Mouse (Mus musculus): ENCODE data around the gene Ptprn2. TPM values are rescaled to one million over a fixed set of nuclear protein-coding genes. Genes with fewer than 3 reads are reported as not detected.

Gene Ptprn2
- polyA plus RNA-seq, 1 experiment = 0.22 TPM

DNA sequence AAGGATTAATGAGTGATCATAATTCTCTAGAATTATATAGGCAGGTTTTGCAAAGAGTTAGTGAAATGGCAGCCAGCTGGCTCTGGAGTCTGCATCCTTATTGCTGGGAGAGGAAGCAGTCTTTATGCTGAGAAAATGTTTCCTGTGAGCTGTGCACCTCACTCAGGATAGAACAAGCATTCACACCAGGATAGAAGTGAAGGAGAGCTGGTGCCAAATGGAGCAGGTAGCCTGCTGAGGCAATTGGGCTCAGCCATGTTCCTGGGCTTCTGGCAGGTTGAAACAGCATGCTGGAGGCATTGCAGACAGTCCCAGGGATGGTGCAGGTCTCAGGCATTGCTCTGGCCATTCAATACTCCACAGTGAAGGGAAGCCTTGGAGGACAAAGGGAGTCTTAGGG, 47.8 kb downstream of the Ptprn2 start:
- Histone ChIP-seq H3K79me2 (ENCODE audit: control insufficient read depth, insufficient read depth) (no peaks in the 10 kb centered on the region), H3K27me3 (ENCODE audit: control insufficient read depth, insufficient read depth, insufficient read length) (no peaks in the 10 kb centered on the region), H3K4me3 (no peak overlapping the region), H3K4me2 (ENCODE audit: low read depth) (no peak overlapping the region), H3ac (ENCODE audit: control insufficient read depth, insufficient read length) (no peak overlapping the region), H3K36me3 (ENCODE audit: control insufficient read depth, insufficient read depth) (no peaks in the 10 kb centered on the region)
- TF ChIP-seq TCF12 (IDR thresholded peaks at IDR 0.05; ENCODE audit: insufficient read depth, poor library complexity, severe bottlenecking) (no peak), USF1 (IDR thresholded peaks at IDR 0.05; ENCODE audit: low read depth) (no peak), CEBPB (IDR thresholded peaks at IDR 0.05; ENCODE audit: insufficient read depth, poor library complexity, severe bottlenecking) (no peak), REST (IDR thresholded peaks at IDR 0.05; ENCODE audit: insufficient read depth, insufficient read length) (no peak), TCF3 (IDR thresholded peaks at IDR 0.05; ENCODE audit: insufficient read length, low read depth) (no peak), MAX (IDR thresholded peaks at IDR 0.05; ENCODE audit: low read depth) (no peak), MYOD1 (IDR thresholded peaks at IDR 0.05; ENCODE audit: control insufficient read depth in 1 of 3, insufficient read length in 2 of 3, low read depth in 2 of 3) (no peak), POLR2AphosphoS2 (IDR thresholded peaks at IDR 0.05; ENCODE audit: insufficient read length, low read depth) (no peak), POLR2A (IDR thresholded peaks at IDR 0.05; ENCODE audit: insufficient read length, low read depth) (no peak), SRF (IDR thresholded peaks at IDR 0.05; ENCODE audit: control insufficient read depth, insufficient read length, low read depth) (no peak), MYOG (IDR thresholded peaks at IDR 0.05; ENCODE audit: control insufficient read depth in 1 of 3, insufficient read depth in 1 of 3, insufficient read length in 2 of 3, low read depth in 2 of 3) (no peak), E2F4 (IDR thresholded peaks at IDR 0.05; ENCODE audit: insufficient read depth) (no peak)

DNA sequence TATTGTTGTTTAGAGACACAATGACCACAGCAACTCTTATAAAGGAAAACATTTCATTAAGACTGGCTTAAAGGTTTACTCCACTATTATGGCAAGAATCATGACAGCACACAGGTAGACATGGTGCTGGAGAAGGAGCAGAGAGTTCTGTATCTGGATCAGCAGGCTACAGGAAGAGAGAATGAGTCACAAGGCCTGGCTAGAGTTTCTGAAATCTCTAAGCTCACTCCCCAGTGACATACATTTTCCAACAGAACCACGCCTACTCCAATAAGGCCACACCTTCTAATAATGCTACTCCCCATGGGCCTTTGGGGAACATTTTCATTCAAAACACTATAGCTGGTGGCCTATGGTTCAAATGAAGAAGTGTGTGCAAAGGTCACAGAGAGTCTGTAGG, 53.8 kb downstream of the Ptprn2 start:
- Histone ChIP-seq H3K4me3 (no peak overlapping the region), H3K79me2 (ENCODE audit: control insufficient read depth, insufficient read depth) (no peaks in the 10 kb centered on the region), H3K4me2 (ENCODE audit: low read depth) (no peak overlapping the region), H3ac (ENCODE audit: control insufficient read depth, insufficient read length) (no peak overlapping the region), H3K36me3 (ENCODE audit: control insufficient read depth, insufficient read depth) (no peaks in the 10 kb centered on the region), H3K27me3 (ENCODE audit: control insufficient read depth, insufficient read depth, insufficient read length) (no peaks in the 10 kb centered on the region)
- no peak for TF ChIP-seq MYOG (IDR thresholded peaks at IDR 0.05; ENCODE audit: control insufficient read depth in 1 of 3, insufficient read depth in 1 of 3, insufficient read length in 2 of 3, low read depth in 2 of 3)
- TF ChIP-seq REST (IDR thresholded peaks at IDR 0.05; ENCODE audit: insufficient read depth, insufficient read length) = no peak
- no peak for TF ChIP-seq TCF12 (IDR thresholded peaks at IDR 0.05; ENCODE audit: insufficient read depth, poor library complexity, severe bottlenecking)
- no peak for TF ChIP-seq MYOD1 (IDR thresholded peaks at IDR 0.05; ENCODE audit: control insufficient read depth in 1 of 3, insufficient read length in 2 of 3, low read depth in 2 of 3)
- TF ChIP-seq USF1 (IDR thresholded peaks at IDR 0.05; ENCODE audit: low read depth) = no peak
- no peak for TF ChIP-seq CEBPB (IDR thresholded peaks at IDR 0.05; ENCODE audit: insufficient read depth, poor library complexity, severe bottlenecking)
- TF ChIP-seq TCF3 (IDR thresholded peaks at IDR 0.05; ENCODE audit: insufficient read length, low read depth) = no peak
- no peak for TF ChIP-seq POLR2AphosphoS2 (IDR thresholded peaks at IDR 0.05; ENCODE audit: insufficient read length, low read depth)
- TF ChIP-seq SRF (IDR thresholded peaks at IDR 0.05; ENCODE audit: control insufficient read depth, insufficient read length, low read depth) = no peak
- no peak for TF ChIP-seq E2F4 (IDR thresholded peaks at IDR 0.05; ENCODE audit: insufficient read depth)
- TF ChIP-seq MAX (IDR thresholded peaks at IDR 0.05; ENCODE audit: low read depth) = no peak
- TF ChIP-seq POLR2A (IDR thresholded peaks at IDR 0.05; ENCODE audit: insufficient read length, low read depth) = no peak

DNA sequence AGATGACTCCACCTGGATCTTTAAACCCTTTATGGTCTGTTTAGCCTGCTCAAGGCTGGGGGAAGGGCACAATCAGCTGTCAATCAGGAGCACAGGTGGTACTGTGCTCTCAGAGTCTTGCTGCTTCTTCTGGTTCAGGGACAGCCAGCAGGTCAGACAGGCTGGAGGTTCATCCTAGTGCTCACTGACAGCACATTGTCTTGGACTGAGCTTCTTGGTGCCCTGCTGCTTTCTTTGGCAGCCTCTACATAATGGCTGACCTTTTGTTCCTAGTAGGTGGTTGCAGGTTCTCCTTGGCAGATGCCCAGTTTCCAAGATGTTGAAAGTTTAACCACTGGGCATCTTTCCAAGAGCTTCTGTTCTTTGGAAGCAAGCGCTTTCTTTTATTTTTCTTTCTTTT, 55.1 kb downstream of the Ptprn2 start:
- H3K27me3 ChIP-seq (ENCODE audit: control insufficient read depth, insufficient read depth, insufficient read length) = no peaks in the 10 kb centered on the region
- no peak overlapping the region for H3K4me3 ChIP-seq

DNA sequence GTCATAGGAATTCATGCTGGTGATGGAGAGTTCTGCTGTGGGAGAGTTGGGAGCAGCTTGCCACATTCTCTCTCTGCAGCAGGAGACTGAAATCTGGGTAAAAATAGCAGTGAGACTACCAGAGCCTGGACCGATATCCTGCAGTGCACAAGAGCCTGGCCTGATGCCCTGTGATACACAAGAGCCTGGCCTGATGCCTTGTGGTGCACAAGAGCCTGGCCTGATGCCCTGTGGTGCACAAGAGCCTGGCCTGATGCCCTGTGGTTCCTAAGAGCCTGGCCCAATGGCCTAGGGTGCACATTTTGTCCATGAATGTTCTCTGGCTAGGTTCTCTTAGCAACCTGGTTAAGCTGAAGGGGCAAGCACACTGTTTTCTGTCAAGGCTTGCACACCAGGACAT, 64.5 kb downstream of the Ptprn2 start:
- no peak overlapping the region for H3K4me2 ChIP-seq (ENCODE audit: low read depth)
- no peaks in the 10 kb centered on the region for H3K27me3 ChIP-seq (ENCODE audit: control insufficient read depth, insufficient read depth, insufficient read length)
- no peaks in the 10 kb centered on the region for H3K79me2 ChIP-seq (ENCODE audit: control insufficient read depth, insufficient read depth)
- H3K4me3 ChIP-seq = no peak overlapping the region
- no peaks in the 10 kb centered on the region for H3K36me3 ChIP-seq (ENCODE audit: control insufficient read depth, insufficient read depth)
- no peak for TF ChIP-seq POLR2AphosphoS2 (IDR thresholded peaks at IDR 0.05; ENCODE audit: insufficient read length, low read depth)
- TF ChIP-seq POLR2A (IDR thresholded peaks at IDR 0.05; ENCODE audit: insufficient read length, low read depth) = no peak
- TF ChIP-seq MYOD1 (IDR thresholded peaks at IDR 0.05; ENCODE audit: control insufficient read depth in 1 of 3, insufficient read length in 2 of 3, low read depth in 2 of 3) = no peak
- TF ChIP-seq E2F4 (IDR thresholded peaks at IDR 0.05; ENCODE audit: insufficient read depth) = no peak
- TF ChIP-seq TCF3 (IDR thresholded peaks at IDR 0.05; ENCODE audit: insufficient read length, low read depth) = no peak
- no peak for TF ChIP-seq USF1 (IDR thresholded peaks at IDR 0.05; ENCODE audit: low read depth)
- no peak for TF ChIP-seq MYOG (IDR thresholded peaks at IDR 0.05; ENCODE audit: control insufficient read depth in 1 of 3, insufficient read depth in 1 of 3, insufficient read length in 2 of 3, low read depth in 2 of 3)
- no peak for TF ChIP-seq CEBPB (IDR thresholded peaks at IDR 0.05; ENCODE audit: insufficient read depth, poor library complexity, severe bottlenecking)
- TF ChIP-seq TCF12 (IDR thresholded peaks at IDR 0.05; ENCODE audit: insufficient read depth, poor library complexity, severe bottlenecking) = no peak
- no peak for TF ChIP-seq MAX (IDR thresholded peaks at IDR 0.05; ENCODE audit: low read depth)
- TF ChIP-seq SRF (IDR thresholded peaks at IDR 0.05; ENCODE audit: control insufficient read depth, insufficient read length, low read depth) = no peak
- no peak for TF ChIP-seq REST (IDR thresholded peaks at IDR 0.05; ENCODE audit: insufficient read depth, insufficient read length)
- no peak overlapping the region for H3ac ChIP-seq (ENCODE audit: control insufficient read depth, insufficient read length)

More for the DNA sequence above, 55.1 kb downstream of the Ptprn2 start:
- Histone ChIP-seq H3K4me2 (ENCODE audit: low read depth) (no peak overlapping the region), H3K36me3 (ENCODE audit: control insufficient read depth, insufficient read depth) (no peaks in the 10 kb centered on the region), H3K79me2 (ENCODE audit: control insufficient read depth, insufficient read depth) (no peaks in the 10 kb centered on the region), H3ac (ENCODE audit: control insufficient read depth, insufficient read length) (no peak overlapping the region)
- TF ChIP-seq MYOG (IDR thresholded peaks at IDR 0.05; ENCODE audit: control insufficient read depth in 1 of 3, insufficient read depth in 1 of 3, insufficient read length in 2 of 3, low read depth in 2 of 3) (no peak), TCF3 (IDR thresholded peaks at IDR 0.05; ENCODE audit: insufficient read length, low read depth) (no peak), E2F4 (IDR thresholded peaks at IDR 0.05; ENCODE audit: insufficient read depth) (no peak), MAX (IDR thresholded peaks at IDR 0.05; ENCODE audit: low read depth) (no peak), CEBPB (IDR thresholded peaks at IDR 0.05; ENCODE audit: insufficient read depth, poor library complexity, severe bottlenecking) (no peak), SRF (IDR thresholded peaks at IDR 0.05; ENCODE audit: control insufficient read depth, insufficient read length, low read depth) (no peak), POLR2AphosphoS2 (IDR thresholded peaks at IDR 0.05; ENCODE audit: insufficient read length, low read depth) (no peak), POLR2A (IDR thresholded peaks at IDR 0.05; ENCODE audit: insufficient read length, low read depth) (no peak), TCF12 (IDR thresholded peaks at IDR 0.05; ENCODE audit: insufficient read depth, poor library complexity, severe bottlenecking) (no peak), USF1 (IDR thresholded peaks at IDR 0.05; ENCODE audit: low read depth) (no peak), MYOD1 (IDR thresholded peaks at IDR 0.05; ENCODE audit: control insufficient read depth in 1 of 3, insufficient read length in 2 of 3, low read depth in 2 of 3) (no peak), REST (IDR thresholded peaks at IDR 0.05; ENCODE audit: insufficient read depth, insufficient read length) (no peak)
